Mouse (Mus musculus) ES-E14 (cell line): ENCODE measurements around the gene Cma2.

ENCODE experiments used
- CHD2 ChIP-seq: IDR thresholded peaks from 2 replicates; pipeline ENCODE4 v1.6.1; 2014; ENCODE audit warnings: mild to moderate bottlenecking, low read depth, low read length, inconsistent platforms
- HCFC1 ChIP-seq: IDR thresholded peaks from 2 replicates; pipeline ENCODE4 v1.6.1; 2012; ENCODE audit warnings: low read length, inconsistent platforms, borderline replicate concordance; ENCODE audit not compliant: insufficient read depth
- MAFK ChIP-seq: IDR thresholded peaks from 2 replicates; pipeline ENCODE4 v1.6.1; 2014; ENCODE audit warnings: mild to moderate bottlenecking, low read depth, low read length, inconsistent platforms; ENCODE audit not compliant: insufficient read depth
- ZC3H11A ChIP-seq: IDR thresholded peaks from 2 replicates; pipeline ENCODE4 v1.6.1; 2012; ENCODE audit warnings: low read depth, mild to moderate bottlenecking, inconsistent platforms, low read length, borderline replicate concordance
- ZNF384 ChIP-seq: IDR thresholded peaks from 2 replicates; pipeline ENCODE4 v1.6.1; 2012; ENCODE audit warnings: low read depth, low read length, inconsistent platforms

DNA sequence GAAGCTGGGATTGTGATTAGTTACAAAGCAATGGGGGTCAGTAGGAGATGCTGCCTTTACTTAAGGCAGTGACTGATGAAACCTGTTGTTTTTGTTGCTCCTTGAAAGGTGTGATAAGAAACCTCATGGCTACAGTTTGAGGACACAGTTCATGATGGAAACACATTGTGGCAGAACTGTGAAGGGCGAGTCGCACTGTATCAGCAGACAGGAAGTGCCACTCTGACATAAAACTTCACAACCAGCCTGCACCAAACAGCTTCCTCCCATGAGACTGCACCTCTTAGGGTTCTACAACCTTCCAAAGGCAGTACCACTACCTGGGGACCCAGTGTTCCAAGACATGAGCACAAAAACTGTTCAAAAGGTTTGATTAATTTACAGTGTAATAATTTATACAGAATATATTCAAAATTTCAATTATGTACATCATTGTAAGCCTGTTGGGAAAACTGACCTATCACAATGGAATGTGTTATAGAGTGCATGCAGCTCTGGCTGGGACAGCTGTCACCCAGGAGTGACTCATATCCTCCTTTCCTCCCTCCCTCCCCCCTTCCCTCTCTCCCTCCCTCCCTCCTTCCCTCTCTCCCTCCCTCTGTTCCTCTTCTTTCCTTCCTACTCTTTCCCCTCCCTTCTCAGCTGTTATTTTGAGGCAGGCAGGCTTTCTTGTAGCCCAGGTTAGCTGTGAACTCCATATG lies 4.4 kb upstream of the Cma2 start:
- TF ChIP-seq ZNF384 (no peak), HCFC1 (no peak), CHD2 (no peak), MAFK (no peak), ZC3H11A (no peak)
